Mouse (Mus musculus) myocyte (in vitro differentiated cells): ENCODE data around the gene Pam. TPM values are rescaled to one million over a fixed set of nuclear protein-coding genes. Genes with fewer than 3 reads are reported as not detected.

ENCODE experiments used
- H3K27me3 ChIP-seq: one replicate; pipeline ENCODE4 v1.6.1; 2011; ENCODE audit not compliant: control insufficient read depth, insufficient read depth, insufficient read length
- H3K36me3 ChIP-seq: one replicate; pipeline ENCODE4 v1.6.1; 2011; ENCODE audit not compliant: control insufficient read depth, insufficient read depth
- H3K4me2 ChIP-seq: one replicate; pipeline ENCODE4 v1.6.1; 2011; ENCODE audit warnings: low read depth, control low read depth
- H3K4me3 ChIP-seq: one replicate; pipeline ENCODE4 v1.5.1; 2011; ENCODE audit warnings: mild to moderate bottlenecking, control low read depth, moderate library complexity
- H3K79me2 ChIP-seq: one replicate; pipeline ENCODE4 v1.6.1; 2011; ENCODE audit not compliant: control insufficient read depth, insufficient read depth
- H3ac ChIP-seq: one replicate; pipeline ENCODE4 v1.6.1; 2011; ENCODE audit not compliant: control insufficient read depth, insufficient read length
- CEBPB ChIP-seq: IDR thresholded peaks from 2 replicates; pipeline ENCODE4 v1.6.1; 2011; ENCODE audit warnings: mild to moderate bottlenecking, moderate library complexity; ENCODE audit not compliant: poor library complexity, insufficient read depth, severe bottlenecking
- E2F4 ChIP-seq: IDR thresholded peaks from one replicate; pipeline ENCODE4 v1.6.1; 2011; ENCODE audit warnings: mild to moderate bottlenecking, control low read depth, moderate library complexity; ENCODE audit not compliant: insufficient read depth
- MAX ChIP-seq: IDR thresholded peaks from one replicate; pipeline ENCODE4 v1.6.1; 2011; ENCODE audit warnings: low read depth, mild to moderate bottlenecking, control low read depth
- MYOD1 ChIP-seq, 3 experiments: IDR thresholded peaks; one replicate each; pipeline ENCODE4 v1.6.1; 2011; ENCODE audit warnings: control low read depth in 2 of 3, low read depth in 2 of 3, mild to moderate bottlenecking in 2 of 3, moderate library complexity in 1 of 3; ENCODE audit not compliant: insufficient read length in 2 of 3, control insufficient read depth in 1 of 3
- MYOG ChIP-seq, 3 experiments: IDR thresholded peaks; one replicate each; pipeline ENCODE4 v1.6.1; 2011; ENCODE audit warnings: control low read depth in 2 of 3, low read depth in 2 of 3, mild to moderate bottlenecking in 2 of 3; ENCODE audit not compliant: insufficient read length in 2 of 3, control insufficient read depth in 1 of 3, insufficient read depth in 1 of 3
- POLR2A ChIP-seq: IDR thresholded peaks from one replicate; pipeline ENCODE4 v1.6.1; 2011; ENCODE audit warnings: low read depth, mild to moderate bottlenecking, control low read depth, moderate library complexity; ENCODE audit not compliant: insufficient read length
- POLR2AphosphoS2 ChIP-seq: IDR thresholded peaks from one replicate; pipeline ENCODE4 v1.6.1; 2011; ENCODE audit warnings: low read depth, control low read depth; ENCODE audit not compliant: insufficient read length
- REST ChIP-seq: IDR thresholded peaks from one replicate; pipeline ENCODE4 v1.6.1; 2011; ENCODE audit warnings: mild to moderate bottlenecking, control low read depth, moderate library complexity; ENCODE audit not compliant: insufficient read depth, insufficient read length
- SRF ChIP-seq: IDR thresholded peaks from one replicate; pipeline ENCODE4 v1.6.1; 2011; ENCODE audit warnings: low read depth; ENCODE audit not compliant: control insufficient read depth, insufficient read length
- TCF12 ChIP-seq: IDR thresholded peaks from one replicate; pipeline ENCODE4 v1.6.1; 2011; ENCODE audit warnings: mild to moderate bottlenecking, control low read depth; ENCODE audit not compliant: poor library complexity, insufficient read depth, severe bottlenecking
- TCF3 ChIP-seq: IDR thresholded peaks from one replicate; pipeline ENCODE4 v1.6.1; 2011; ENCODE audit warnings: low read depth, control low read depth; ENCODE audit not compliant: insufficient read length
- USF1 ChIP-seq: IDR thresholded peaks from one replicate; pipeline ENCODE4 v1.6.1; 2011; ENCODE audit warnings: low read depth, mild to moderate bottlenecking, control low read depth, moderate library complexity
- polyA plus RNA-seq: library from polyadenylated mRNA; unstranded; fragments of >200 nt; fragmentation: generic; extraction: Trizol; gene quantifications from one replicate; pipeline ENCODE4 v1.2.1, GENCODE M21; 2012; ENCODE audit warnings: missing spikeins

The Pam gene
- polyA plus RNA-seq, 1 experiment: 29.4 TPM

DNA sequence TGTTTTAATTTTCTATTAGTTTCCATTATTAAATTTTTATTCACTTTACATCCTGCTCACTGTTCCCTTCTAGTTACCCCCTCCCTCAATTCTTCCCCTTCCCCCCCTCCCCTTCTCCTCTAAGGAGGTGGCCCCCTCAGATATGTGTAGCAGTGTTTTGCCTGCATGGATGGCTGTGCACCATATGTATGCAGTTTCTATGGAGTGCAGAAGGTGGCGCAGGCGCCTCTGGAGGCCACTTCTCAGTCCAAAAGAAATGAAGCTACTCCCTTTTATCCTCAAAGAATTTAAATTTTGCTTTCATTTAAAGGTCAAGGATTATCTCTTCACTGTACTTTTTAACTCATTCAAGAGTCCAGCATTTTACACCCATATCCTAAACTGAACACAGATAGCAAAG is 42.0 kb downstream of the Pam start:
- H3K27me3 ChIP-seq: no peaks in the 10 kb centered on the region
- TF ChIP-seq POLR2AphosphoS2 (no peak), MYOG (IDR thresholded peaks at IDR 0.05; ENCODE audit: control insufficient read depth in 1 of 3, insufficient read depth in 1 of 3, insufficient read length in 2 of 3, low read depth in 2 of 3) (no peak), MAX (no peak), TCF12 (no peak), TCF3 (no peak), USF1 (no peak), SRF (no peak), POLR2A (no peak), REST (no peak)
- H3K4me3 ChIP-seq: no peak overlapping the region
- no peak overlapping the region for H3ac ChIP-seq
- H3K79me2 ChIP-seq: no peaks in the 10 kb centered on the region
- H3K4me2 ChIP-seq: no peak overlapping the region
- no peaks in the 10 kb centered on the region for H3K36me3 ChIP-seq

DNA sequence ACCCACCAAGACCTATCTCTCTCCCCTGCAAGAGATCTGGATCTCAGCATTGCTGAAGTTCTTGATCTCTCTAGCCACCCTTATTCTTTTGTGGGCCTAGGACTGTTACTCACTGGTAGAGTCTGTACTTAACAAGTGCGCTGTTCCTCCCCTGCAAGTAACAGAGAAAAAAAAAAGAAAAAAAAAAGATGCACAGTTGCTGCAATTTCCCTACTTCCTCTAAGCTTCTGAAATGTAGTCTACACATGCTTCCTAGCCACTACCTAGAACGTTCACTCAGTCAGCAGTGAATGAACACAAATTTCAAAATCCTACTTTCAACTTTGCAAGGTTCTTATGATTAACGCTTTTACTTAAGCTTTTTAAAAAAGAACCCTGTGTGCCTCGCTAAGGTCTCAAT is 42.7 kb downstream of the Pam start:
- Histone ChIP-seq H3K79me2 (no peaks in the 10 kb centered on the region), H3ac (no peak overlapping the region), H3K4me2 (no peak overlapping the region), H3K4me3 (no peak overlapping the region), H3K36me3 (no peaks in the 10 kb centered on the region), H3K27me3 (no peaks in the 10 kb centered on the region)
- TF ChIP-seq REST (no peak), TCF12 (no peak), SRF (no peak), E2F4 (no peak), MAX (no peak), MYOD1 (IDR thresholded peaks at IDR 0.05; ENCODE audit: control insufficient read depth in 1 of 3, insufficient read length in 2 of 3, low read depth in 2 of 3) (no peak), MYOG (IDR thresholded peaks at IDR 0.05; ENCODE audit: control insufficient read depth in 1 of 3, insufficient read depth in 1 of 3, insufficient read length in 2 of 3, low read depth in 2 of 3) (no peak), POLR2A (no peak)

DNA sequence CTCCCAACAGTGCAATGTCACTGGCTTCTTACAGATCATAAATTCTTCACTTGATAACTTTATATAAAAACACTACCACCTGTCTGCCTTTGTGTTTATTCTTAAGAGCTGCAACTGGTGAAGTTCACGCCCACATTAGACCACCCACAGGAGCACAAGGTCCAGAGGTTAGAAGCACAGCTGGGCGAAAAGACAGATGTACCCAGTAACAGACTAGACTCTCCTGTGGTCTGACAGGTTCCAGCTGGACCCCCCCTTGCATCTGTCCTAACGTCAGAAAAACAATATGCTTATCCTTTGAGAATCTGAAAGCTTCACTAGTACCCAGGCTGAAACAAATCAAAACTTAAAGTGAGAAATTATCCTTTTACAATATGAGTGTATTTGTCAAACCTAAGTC is 44.4 kb downstream of the Pam start:
- Histone ChIP-seq H3ac (no peak overlapping the region), H3K79me2 (no peaks in the 10 kb centered on the region), H3K4me2 (no peak overlapping the region), H3K36me3 (no peaks in the 10 kb centered on the region), H3K27me3 (no peaks in the 10 kb centered on the region), H3K4me3 (no peak overlapping the region)
- TF ChIP-seq TCF3 (no peak), REST (no peak), MYOG (IDR thresholded peaks at IDR 0.05; ENCODE audit: control insufficient read depth in 1 of 3, insufficient read depth in 1 of 3, insufficient read length in 2 of 3, low read depth in 2 of 3) (peak in 1 of 3 experiments; percentile 7), TCF12 (no peak), USF1 (no peak), MYOD1 (IDR thresholded peaks at IDR 0.05; ENCODE audit: control insufficient read depth in 1 of 3, insufficient read length in 2 of 3, low read depth in 2 of 3) (peak in 2 of 3 experiments; percentile 23 to 58), E2F4 (no peak), MAX (no peak), POLR2AphosphoS2 (no peak), CEBPB (no peak), POLR2A (no peak), SRF (no peak)

DNA sequence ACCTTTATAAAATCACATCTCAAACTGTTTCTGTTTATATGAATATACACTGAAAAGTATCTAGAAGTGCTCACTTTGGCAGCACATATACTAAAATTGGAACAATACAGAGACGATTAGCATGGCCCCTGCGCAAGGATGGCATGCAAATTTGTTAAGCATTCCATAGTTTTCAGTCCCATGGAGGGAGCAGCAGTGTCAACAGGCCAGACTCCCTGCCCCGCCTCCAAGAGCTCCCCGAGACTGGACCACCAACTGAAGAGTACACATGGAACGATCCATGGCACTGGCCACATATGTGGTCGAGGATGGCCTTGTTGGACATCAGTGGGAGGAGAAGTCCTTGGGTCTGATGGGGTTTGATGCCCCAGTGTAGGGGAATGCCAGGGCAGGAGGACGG is 45.7 kb downstream of the Pam start:
- no peak overlapping the region for H3ac ChIP-seq
- H3K27me3 ChIP-seq: no peaks in the 10 kb centered on the region
- no peak overlapping the region for H3K4me3 ChIP-seq
- no peaks in the 10 kb centered on the region for H3K79me2 ChIP-seq
- H3K4me2 ChIP-seq: no peak overlapping the region
- H3K36me3 ChIP-seq: no peaks in the 10 kb centered on the region
- no peak for TF ChIP-seq SRF
- TF ChIP-seq E2F4: no peak
- TF ChIP-seq TCF12: no peak
- TF ChIP-seq CEBPB: no peak
- TF ChIP-seq USF1: no peak
- TF ChIP-seq MYOD1 (IDR thresholded peaks at IDR 0.05; ENCODE audit: control insufficient read depth in 1 of 3, insufficient read length in 2 of 3, low read depth in 2 of 3): no peak
- TF ChIP-seq MYOG (IDR thresholded peaks at IDR 0.05; ENCODE audit: control insufficient read depth in 1 of 3, insufficient read depth in 1 of 3, insufficient read length in 2 of 3, low read depth in 2 of 3): no peak

DNA sequence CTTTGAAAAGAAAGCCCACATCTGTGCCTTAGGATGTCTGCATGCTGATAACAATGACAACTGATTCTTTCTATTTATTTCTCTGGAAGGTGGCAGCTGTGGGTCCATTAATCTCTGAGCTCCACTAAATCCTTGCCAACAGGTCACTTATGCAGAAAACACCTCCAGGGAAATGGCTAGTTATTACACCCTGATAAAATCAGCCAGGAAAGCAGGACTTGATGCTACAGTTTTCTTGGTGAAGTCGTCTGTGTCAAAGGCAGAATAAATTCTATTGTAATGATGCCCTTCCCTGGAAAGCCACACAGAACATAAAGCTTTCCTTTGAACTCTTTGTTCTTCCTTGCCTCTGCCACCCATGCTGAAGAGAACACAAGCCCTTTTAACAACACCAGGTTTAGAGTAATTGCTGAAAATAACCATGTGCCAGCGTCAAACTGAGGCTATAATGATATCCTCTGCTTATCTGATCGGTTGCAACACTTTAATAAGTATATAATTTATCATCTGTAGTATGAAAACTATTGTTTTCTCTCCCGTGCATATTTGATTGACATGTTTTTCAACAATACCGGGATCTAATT is 47.1 kb downstream of the Pam start:
- H3K4me2 ChIP-seq: peak overlapping the region; percentile 56
- TF ChIP-seq CEBPB (no peak), USF1 (no peak), E2F4 (no peak), MYOD1 (IDR thresholded peaks at IDR 0.05; ENCODE audit: control insufficient read depth in 1 of 3, insufficient read length in 2 of 3, low read depth in 2 of 3) (no peak), TCF12 (no peak), SRF (no peak), POLR2A (no peak), TCF3 (no peak), MYOG (IDR thresholded peaks at IDR 0.05; ENCODE audit: control insufficient read depth in 1 of 3, insufficient read depth in 1 of 3, insufficient read length in 2 of 3, low read depth in 2 of 3) (no peak), MAX (no peak), POLR2AphosphoS2 (no peak), REST (no peak)

More for the DNA sequence above, 47.1 kb downstream of the Pam start:
- no peaks in the 10 kb centered on the region for H3K36me3 ChIP-seq
- H3K27me3 ChIP-seq: no peaks in the 10 kb centered on the region
- H3K4me3 ChIP-seq: no peak overlapping the region
- H3K79me2 ChIP-seq: no peaks in the 10 kb centered on the region
- no peak overlapping the region for H3ac ChIP-seq
